Mouse (Mus musculus): ENCODE results near the gene Snx30.

Snx30 gene

GRCm38 (mm10) chr4:59861871-59862270 is 56.2 kb downstream of the Snx30 start:
- H3K4me3 ChIP-seq (replicated peaks; ENCODE audit: low read length), result no peak overlapping the region

GRCm38 (mm10) chr4:59862335-59862734 is 56.7 kb downstream of the Snx30 start:
- Histone ChIP-seq H3K9me3 (ENCODE audit: low read length) (no peaks in the 10 kb centered on the region), H3K27me3 (ENCODE audit: insufficient read depth, low read length) (no peaks in the 10 kb centered on the region), H3K4me1 (replicated peaks; ENCODE audit: low read depth, low read length) (peaks cover 55% of the 10 kb centered on the region), H3K4me3 (replicated peaks; ENCODE audit: low read length) (no peak overlapping the region), H3K36me3 (ENCODE audit: insufficient read depth, low read length) (peaks cover 10% of the 10 kb centered on the region)
- no peak for TF ChIP-seq NANOG (IDR thresholded peaks at IDR 0.05; ENCODE audit: borderline replicate concordance, low read length)
- TF ChIP-seq POU5F1 (IDR thresholded peaks at IDR 0.05; ENCODE audit: borderline replicate concordance, low read length), result no peak
- no peak for TF ChIP-seq CTCF (conservative IDR thresholded peaks at IDR 0.05; ENCODE audit: low read length)

More at GRCm38 (mm10) chr4:59861871-59862270, 56.2 kb downstream of the Snx30 start:
- Histone ChIP-seq H3K9me3 (ENCODE audit: low read length) (no peaks in the 10 kb centered on the region), H3K4me1 (replicated peaks; ENCODE audit: low read depth, low read length) (peaks cover 55% of the 10 kb centered on the region), H3K27me3 (ENCODE audit: insufficient read depth, low read length) (no peaks in the 10 kb centered on the region), H3K36me3 (ENCODE audit: insufficient read depth, low read length) (peaks cover 14% of the 10 kb centered on the region)
- TF ChIP-seq NANOG (IDR thresholded peaks at IDR 0.05; ENCODE audit: borderline replicate concordance, low read length), result no peak
- no peak for TF ChIP-seq CTCF (conservative IDR thresholded peaks at IDR 0.05; ENCODE audit: low read length)
- no peak for TF ChIP-seq POU5F1 (IDR thresholded peaks at IDR 0.05; ENCODE audit: borderline replicate concordance, low read length)

- H3K27me3 ChIP-seq (ENCODE audit: insufficient read depth, low read length), result no peaks in the 10 kb centered on the region
- H3K9me3 ChIP-seq (ENCODE audit: low read length), result no peaks in the 10 kb centered on the region
- TF ChIP-seq NANOG (IDR thresholded peaks at IDR 0.05; ENCODE audit: borderline replicate concordance, low read length) (no peak), POU5F1 (IDR thresholded peaks at IDR 0.05; ENCODE audit: borderline replicate concordance, low read length) (no peak), CTCF (conservative IDR thresholded peaks at IDR 0.05; ENCODE audit: low read length) (no peak)
- peaks cover 9% of the 10 kb centered on the region for H3K36me3 ChIP-seq (ENCODE audit: insufficient read depth, low read length)
- peaks cover 57% of the 10 kb centered on the region for H3K4me1 ChIP-seq (replicated peaks; ENCODE audit: low read depth, low read length)
- H3K4me3 ChIP-seq (replicated peaks; ENCODE audit: low read length), result no peak overlapping the region
These were observed 58.2 kb downstream of the Snx30 start for GRCm38 (mm10) chr4:59863869-59864268.

GRCm38 (mm10) chr4:59868086-59868485 is 62.4 kb downstream of the Snx30 start:
- H3K27me3 ChIP-seq (ENCODE audit: insufficient read depth, low read length), result no peaks in the 10 kb centered on the region
- TF ChIP-seq POU5F1 (IDR thresholded peaks at IDR 0.05; ENCODE audit: borderline replicate concordance, low read length) (no peak), CTCF (conservative IDR thresholded peaks at IDR 0.05; ENCODE audit: low read length) (no peak)
- H3K4me1 ChIP-seq (replicated peaks; ENCODE audit: low read depth, low read length), result peaks cover 29% of the 10 kb centered on the region
- H3K9me3 ChIP-seq (ENCODE audit: low read length), result no peaks in the 10 kb centered on the region
- H3K36me3 ChIP-seq (ENCODE audit: insufficient read depth, low read length), result peaks cover 27% of the 10 kb centered on the region
- H3K4me3 ChIP-seq (replicated peaks; ENCODE audit: low read length), result no peak overlapping the region

- H3K27me3 ChIP-seq (ENCODE audit: insufficient read depth, low read length), result no peaks in the 10 kb centered on the region
- TF ChIP-seq CTCF (conservative IDR thresholded peaks at IDR 0.05; ENCODE audit: low read length) (no peak), POU5F1 (IDR thresholded peaks at IDR 0.05; ENCODE audit: borderline replicate concordance, low read length) (no peak), NANOG (IDR thresholded peaks at IDR 0.05; ENCODE audit: borderline replicate concordance, low read length) (no peak)
- peaks cover 27% of the 10 kb centered on the region for H3K36me3 ChIP-seq (ENCODE audit: insufficient read depth, low read length)
- no peaks in the 10 kb centered on the region for H3K9me3 ChIP-seq (ENCODE audit: low read length)
- peaks cover 31% of the 10 kb centered on the region for H3K4me1 ChIP-seq (replicated peaks; ENCODE audit: low read depth, low read length)
- H3K4me3 ChIP-seq (replicated peaks; ENCODE audit: low read length), result no peak overlapping the region
These were observed 63.9 kb downstream of the Snx30 start for GRCm38 (mm10) chr4:59869488-59870057.

- Histone ChIP-seq H3K36me3 (ENCODE audit: insufficient read depth, low read length) (peaks cover 27% of the 10 kb centered on the region), H3K27me3 (ENCODE audit: insufficient read depth, low read length) (no peaks in the 10 kb centered on the region)
These were observed 64.8 kb downstream of the Snx30 start for GRCm38 (mm10) chr4:59870433-59870832.

GRCm38 (mm10) chr4:59870859-59871591 is 65.4 kb downstream of the Snx30 start:
- H3K27me3 ChIP-seq (ENCODE audit: insufficient read depth, low read length), result no peaks in the 10 kb centered on the region
- TF ChIP-seq NANOG (IDR thresholded peaks at IDR 0.05; ENCODE audit: borderline replicate concordance, low read length) (no peak), POU5F1 (IDR thresholded peaks at IDR 0.05; ENCODE audit: borderline replicate concordance, low read length) (no peak), CTCF (conservative IDR thresholded peaks at IDR 0.05; ENCODE audit: low read length) (peak; percentile 78)
- H3K4me3 ChIP-seq (replicated peaks; ENCODE audit: low read length), result no peak overlapping the region
- peaks cover 27% of the 10 kb centered on the region for H3K36me3 ChIP-seq (ENCODE audit: insufficient read depth, low read length)
- no peaks in the 10 kb centered on the region for H3K9me3 ChIP-seq (ENCODE audit: low read length)
- H3K4me1 ChIP-seq (replicated peaks; ENCODE audit: low read depth, low read length), result peaks cover 32% of the 10 kb centered on the region

More at GRCm38 (mm10) chr4:59870433-59870832, 64.8 kb downstream of the Snx30 start:
- no peak for TF ChIP-seq NANOG (IDR thresholded peaks at IDR 0.05; ENCODE audit: borderline replicate concordance, low read length)
- TF ChIP-seq POU5F1 (IDR thresholded peaks at IDR 0.05; ENCODE audit: borderline replicate concordance, low read length), result no peak
- no peak for TF ChIP-seq CTCF (conservative IDR thresholded peaks at IDR 0.05; ENCODE audit: low read length)
- H3K4me1 ChIP-seq (replicated peaks; ENCODE audit: low read depth, low read length), result peaks cover 32% of the 10 kb centered on the region
- no peak overlapping the region for H3K4me3 ChIP-seq (replicated peaks; ENCODE audit: low read length)
- no peaks in the 10 kb centered on the region for H3K9me3 ChIP-seq (ENCODE audit: low read length)

GRCm38 (mm10) chr4:59873240-59873639 is 67.6 kb downstream of the Snx30 start:
- Histone ChIP-seq H3K36me3 (ENCODE audit: insufficient read depth, low read length) (peaks cover 28% of the 10 kb centered on the region), H3K4me1 (replicated peaks; ENCODE audit: low read depth, low read length) (peaks cover 30% of the 10 kb centered on the region), H3K9me3 (ENCODE audit: low read length) (no peaks in the 10 kb centered on the region), H3K4me3 (replicated peaks; ENCODE audit: low read length) (no peak overlapping the region), H3K27me3 (ENCODE audit: insufficient read depth, low read length) (no peaks in the 10 kb centered on the region)
- no peak for TF ChIP-seq NANOG (IDR thresholded peaks at IDR 0.05; ENCODE audit: borderline replicate concordance, low read length)
- TF ChIP-seq POU5F1 (IDR thresholded peaks at IDR 0.05; ENCODE audit: borderline replicate concordance, low read length), result no peak
- no peak for TF ChIP-seq CTCF (conservative IDR thresholded peaks at IDR 0.05; ENCODE audit: low read length)

Measured in E14TG2a.4 (cell line).